Comparison of ENCODE assay signal across 13 mouse cellular contexts in genomic region chr1:138448635-138449475, GRCm38 (mm10).
DNase-seq lines count a peak whose midpoint lies in the region; ATAC-seq lines count a peak whose summit lies in the region.
"Had no signal": no experiment of that assay in that cellular context is flagged by ENCODE, and none has a peak within 500 bp of the region (broad histone marks: within the 10 kb centered on the region; RNA-seq: fewer than 3 reads in every experiment).

No protein-coding gene starts in this region.

- H3K9me3 ChIP-seq in embryonic facial prominence, embryonic 13.5 days, result no peaks in the 10 kb centered on the region
- no peaks in the 10 kb centered on the region for H3K9me3 ChIP-seq in embryonic facial prominence, embryonic 10.5 days
- H3K9me3 ChIP-seq in lung, embryonic 15.5 days, result no peaks in the 10 kb centered on the region
- H3K9me3 ChIP-seq in midbrain, embryonic 11.5 days (ENCODE audit: control insufficient read depth, low read length), result no peaks in the 10 kb centered on the region
- H3K9me3 ChIP-seq: stomach, embryonic 15.5 days had no signal

- H3K4me1 ChIP-seq in embryonic facial prominence, embryonic 13.5 days, result no peaks in the 10 kb centered on the region
- no peaks in the 10 kb centered on the region for H3K4me1 ChIP-seq in embryonic facial prominence, embryonic 10.5 days
- H3K4me1 ChIP-seq in lung, embryonic 15.5 days, result no peaks in the 10 kb centered on the region
- H3K4me1 ChIP-seq in midbrain, embryonic 11.5 days (ENCODE audit: control insufficient read depth, insufficient read depth, low read length), result no peaks in the 10 kb centered on the region
- H3K4me1 ChIP-seq: stomach, embryonic 15.5 days had no signal

- DNase-seq in embryonic facial prominence, embryonic 10.5 days (ENCODE audit: low spot score), result no peak
- DNase-seq in lung, adult 18-20 months, result no peak
- DNase-seq in midbrain, embryonic 11.5 days (ENCODE audit: low spot score, missing footprints), result no peak
- DNase-seq in T-cell, adult 2 months (ENCODE audit: low spot score), result no peak
- DNase-seq: adrenal gland, postnatal 36 days; cerebellum, adult 11 months; heart, postnatal 10 days; kidney, adult 2 months had no signal

- H3K27me3 ChIP-seq in embryonic facial prominence, embryonic 13.5 days, result no peaks in the 10 kb centered on the region
- no peaks in the 10 kb centered on the region for H3K27me3 ChIP-seq in embryonic facial prominence, embryonic 10.5 days (replicated peaks; ENCODE audit: low read depth, poor library complexity, severe bottlenecking)
- H3K27me3 ChIP-seq in lung, embryonic 15.5 days, result no peaks in the 10 kb centered on the region
- H3K27me3 ChIP-seq in midbrain, embryonic 11.5 days (ENCODE audit: control insufficient read depth, insufficient read depth, low read length), result no peaks in the 10 kb centered on the region
- H3K27me3 ChIP-seq: stomach, embryonic 15.5 days had no signal

- no peak overlapping the region for H3K9ac ChIP-seq in embryonic facial prominence, embryonic 13.5 days
- H3K9ac ChIP-seq in lung, embryonic 15.5 days, result no peak overlapping the region
- H3K9ac ChIP-seq in midbrain, embryonic 11.5 days (ENCODE audit: low read length), result no peak overlapping the region
- H3K9ac ChIP-seq: stomach, embryonic 15.5 days had no signal

- H3K36me3 ChIP-seq in embryonic facial prominence, embryonic 13.5 days, result no peaks in the 10 kb centered on the region
- no peaks in the 10 kb centered on the region for H3K36me3 ChIP-seq in embryonic facial prominence, embryonic 10.5 days (replicated peaks)
- H3K36me3 ChIP-seq in lung, embryonic 15.5 days, result no peaks in the 10 kb centered on the region
- no peaks in the 10 kb centered on the region for H3K36me3 ChIP-seq in midbrain, embryonic 11.5 days (ENCODE audit: control insufficient read depth, insufficient read depth, low read length)
- H3K36me3 ChIP-seq: stomach, embryonic 15.5 days had no signal

- ATAC-seq in embryonic facial prominence, embryonic 13.5 days (ENCODE audit: insufficient number of reproducible peaks, insufficient read depth, low FRiP score, low TSS enrichment, low read depth), result no peak
- ATAC-seq in lung, embryonic 15.5 days (ENCODE audit: borderline replicate concordance, extremely low read depth, low FRiP score, low TSS enrichment), result no peak
- peak; percentile 52; the same call in 1 of the 2 replicates for ATAC-seq in midbrain, embryonic 11.5 days (ENCODE audit: low FRiP score)
- ATAC-seq in erythroblast, adult 5-6 weeks (replicated peaks; ENCODE audit: low FRiP score, poor library complexity, severe bottlenecking), result no peak
- no peak for ATAC-seq in megakaryocyte progenitor cell, adult 5-6 weeks (replicated peaks; ENCODE audit: poor library complexity)

- H3K4me3 ChIP-seq in embryonic facial prominence, embryonic 13.5 days, result no peak overlapping the region
- H3K4me3 ChIP-seq in embryonic facial prominence, embryonic 10.5 days, result no peak overlapping the region
- H3K4me3 ChIP-seq in lung, embryonic 15.5 days, result no peak overlapping the region
- no peak overlapping the region for H3K4me3 ChIP-seq in midbrain, embryonic 11.5 days (ENCODE audit: low read depth, low read length)
- H3K4me3 ChIP-seq: stomach, embryonic 15.5 days had no signal

- 57% methylated on average over 15 of the region's 15 CpGs for WGBS in embryonic facial prominence, embryonic 13.5 days
- WGBS in embryonic facial prominence, embryonic 10.5 days, result 71% methylated on average over 15 of the region's 15 CpGs
- 48% methylated on average over 15 of the region's 15 CpGs for WGBS in lung, embryonic 15.5 days
- 63% methylated on average over 15 of the region's 15 CpGs for WGBS in midbrain, embryonic 11.5 days

- no peak overlapping the region for H3K27ac ChIP-seq in embryonic facial prominence, embryonic 13.5 days
- H3K27ac ChIP-seq in embryonic facial prominence, embryonic 10.5 days (replicated peaks), result no peak overlapping the region
- no peak overlapping the region for H3K27ac ChIP-seq in lung, embryonic 15.5 days
- H3K27ac ChIP-seq in midbrain, embryonic 11.5 days (ENCODE audit: low read depth, low read length), result no peak overlapping the region; the same call in 1 of the 2 replicates
- H3K27ac ChIP-seq: stomach, embryonic 15.5 days had no signal

- H3K4me2 ChIP-seq in embryonic facial prominence, embryonic 13.5 days, result peak overlapping the region; percentile 31
- peak overlapping the region; percentile 13; the same call in 1 of the 2 replicates for H3K4me2 ChIP-seq in lung, embryonic 15.5 days
- H3K4me2 ChIP-seq in midbrain, embryonic 11.5 days, result no peak overlapping the region
- H3K4me2 ChIP-seq: stomach, embryonic 15.5 days had no signal
